Mouse (Mus musculus): ENCODE data around the gene Tmem204.
A peak's percentile ranks its signal among the peaks of the same experiment; 100 is the strongest.

The Tmem204 gene

DNA sequence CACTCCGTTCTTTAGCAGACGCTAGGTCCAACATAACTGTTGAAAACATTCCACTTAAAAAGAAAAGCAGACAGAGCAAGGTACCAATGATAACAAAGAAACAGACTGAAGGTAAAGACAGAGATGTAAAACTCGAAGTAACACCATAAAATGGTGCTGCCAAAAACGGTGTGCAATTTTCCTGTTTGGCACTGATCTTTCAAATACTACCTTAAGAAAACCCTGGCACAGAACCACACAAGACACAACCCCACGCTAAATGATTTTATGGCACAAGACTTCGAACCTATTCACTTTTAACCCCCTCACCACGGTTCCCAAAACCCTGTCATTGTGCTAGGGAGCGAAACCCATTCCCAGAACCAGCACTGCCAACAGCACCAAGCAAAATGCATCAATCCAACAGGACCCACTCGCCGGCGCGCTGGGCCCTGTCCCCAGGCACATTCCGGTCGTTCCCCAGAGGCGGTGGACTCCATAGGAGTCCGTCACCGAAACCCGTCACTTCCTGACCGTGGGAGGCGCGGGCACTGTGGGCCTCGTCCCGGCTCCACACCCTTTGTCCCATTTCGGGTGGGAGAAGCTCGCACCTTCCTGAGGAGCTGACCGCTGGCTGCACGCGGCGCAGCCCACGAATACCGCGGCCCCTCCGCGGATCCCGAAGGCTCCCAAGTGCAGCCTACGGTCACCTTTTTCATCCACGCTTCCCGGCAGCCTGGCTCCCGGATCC is 68.4 kb downstream of the Tmem204 start:
- DNase-seq, result peak; percentile 24 to 38

DNA sequence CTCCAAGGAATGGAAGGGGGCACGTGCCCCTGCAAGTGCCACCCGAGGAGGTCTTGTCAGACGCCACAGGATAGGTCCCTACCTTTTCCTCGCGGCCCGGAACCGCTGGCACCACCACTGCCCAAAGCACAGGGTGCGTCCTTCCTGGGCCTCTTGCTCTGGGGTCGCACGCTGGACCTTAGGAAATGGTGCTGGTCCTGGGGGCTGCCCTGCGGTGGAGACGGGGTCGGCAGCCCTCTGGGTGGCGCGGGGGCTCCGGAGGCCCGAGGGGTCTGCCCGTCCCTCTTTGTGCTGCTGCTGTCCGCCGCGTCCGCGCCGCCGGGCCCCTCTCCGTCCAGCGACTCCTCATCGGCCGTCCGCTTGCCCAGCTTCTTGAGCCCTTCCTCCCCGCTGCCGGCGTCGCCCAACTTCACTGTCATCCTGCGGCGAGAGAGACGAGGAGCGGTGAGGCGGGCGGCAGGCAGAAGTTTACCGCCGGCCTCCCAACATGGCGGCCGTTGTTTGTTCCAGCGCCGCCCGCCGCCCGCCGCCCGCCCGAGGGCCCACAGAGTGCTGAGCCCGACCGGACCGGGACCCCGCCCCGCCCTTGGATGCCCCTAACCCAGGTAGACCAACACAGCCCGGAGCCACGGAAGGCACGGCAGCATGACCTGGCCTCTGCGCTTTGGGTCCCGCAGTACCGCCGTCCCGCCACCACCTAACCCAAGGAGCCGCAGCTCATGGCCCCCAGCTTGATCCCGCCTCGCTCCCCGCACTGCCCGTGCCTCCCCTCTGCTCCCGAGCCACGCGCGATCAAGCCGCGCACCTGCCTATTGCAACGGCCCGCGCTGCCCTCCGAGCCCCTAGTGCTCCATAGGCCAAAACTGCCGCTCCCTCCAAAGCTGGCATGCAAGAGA is 69.5 kb downstream of the Tmem204 start:
- peak; percentile 14 to 30 for DNase-seq
